Mouse (Mus musculus) heart, embryonic 14.5 days (tissue): ENCODE measurements around the gene Tmem102. TPM values are rescaled to one million over a fixed set of nuclear protein-coding genes. Genes with fewer than 3 reads are reported as not detected.

Source experiments
- ATAC-seq: fragments of 200-750 bp; cut with Nextera tagmentation; 2 replicates; pipeline ENCODE4 v1.8.0; 2017; ENCODE audit warnings: low read depth, moderate TSS enrichment; ENCODE audit not compliant: insufficient number of reproducible peaks, insufficient read depth, low FRiP score
- H3K27ac ChIP-seq, 2 experiments: fragments of 200-500 bp in 1 of 2; fragments of 300-500 bp in 1 of 2; sonication (generic) in 1 of 2; replicated peaks in 1 of 2; 2 replicates each; pipeline ENCODE4 v1.5.1; 2012 to 2014; ENCODE audit warnings: low read depth in 2 of 2, low read length in 2 of 2, control low read depth in 1 of 2, mild to moderate bottlenecking in 1 of 2, mixed read lengths in 1 of 2; ENCODE audit not compliant: control insufficient read depth in 1 of 2, insufficient read depth in 1 of 2
- H3K27me3 ChIP-seq: fragments of 300-500 bp; sonication (generic); 2 replicates; pipeline ENCODE4 v1.6.1; 2014; ENCODE audit warnings: mild to moderate bottlenecking, low read length, control low read depth; ENCODE audit not compliant: control insufficient read depth, insufficient read depth
- H3K36me3 ChIP-seq: fragments of 300-500 bp; sonication (generic); 2 replicates; pipeline ENCODE4 v1.6.1; 2014; ENCODE audit warnings: mild to moderate bottlenecking, control low read depth, low read length, mixed read lengths; ENCODE audit not compliant: control insufficient read depth, insufficient read depth
- H3K4me1 ChIP-seq, 2 experiments: fragments of 200-500 bp in 1 of 2; fragments of 300-500 bp in 1 of 2; sonication (generic) in 1 of 2; 2 replicates each; pipeline ENCODE4 v1.6.1; 2012 to 2014; ENCODE audit warnings: low read length in 2 of 2, control low read depth in 1 of 2, mixed read lengths in 1 of 2; ENCODE audit not compliant: control insufficient read depth in 2 of 2, insufficient read depth in 2 of 2
- H3K4me2 ChIP-seq: fragments of 300-500 bp; sonication (generic); 2 replicates; pipeline ENCODE4 v1.6.1; 2014; ENCODE audit warnings: mild to moderate bottlenecking, low read length
- H3K4me3 ChIP-seq, 2 experiments: fragments of 200-500 bp in 1 of 2; fragments of 300-500 bp in 1 of 2; sonication (generic) in 1 of 2; 2 replicates each; pipeline ENCODE4 v1.5.1; 2012 to 2014; ENCODE audit warnings: low read length in 2 of 2, mild to moderate bottlenecking in 2 of 2, control low read depth in 1 of 2, low read depth in 1 of 2, moderate library complexity in 1 of 2; ENCODE audit not compliant: control insufficient read depth in 1 of 2, insufficient read depth in 1 of 2
- H3K9ac ChIP-seq: fragments of 300-500 bp; sonication (generic); 2 replicates; pipeline ENCODE4 v1.6.1; 2014; ENCODE audit warnings: mild to moderate bottlenecking, low read length
- H3K9me3 ChIP-seq: fragments of 300-500 bp; sonication (generic); 2 replicates; pipeline ENCODE4 v1.6.1; 2016; ENCODE audit warnings: low read length, control low read depth; ENCODE audit not compliant: control insufficient read depth
- WGBS: fragments of 180-500 bp; shearing (Covaris S2); extraction: QIAGEN DNeasy Blood & Tissue Kit; methylation state at CpG from one replicate; pipeline ENCODE4 v1.1.7; 2014; 5-methylcytosine and 5-hydroxymethylcytosine counted together
- polyA plus RNA-seq: library from polyadenylated mRNA; unstranded; fragments of >200 nt; fragmentation: Nextera tagmentation; extraction: Ambion mirVana; gene quantifications from 2 replicates; pipeline ENCODE4 v1.2.1, GENCODE M21; 2014

Tmem102 gene
- polyA plus RNA-seq, 1 experiment from 2014 or later, result 1.8 TPM

GRCm38 (mm10) chr11:69787306-69787705, 18.1 kb downstream of the Tmem102 start:
- ATAC-seq, result no peak
- Histone ChIP-seq H3K9ac (no peak overlapping the region), H3K4me2 (no peak overlapping the region), H3K27ac (no peak overlapping the region), H3K9me3 (no peaks in the 10 kb centered on the region), H3K4me1 (peaks cover 7% of the 10 kb centered on the region in 2 experiments; a peak in 2 of 4 replicates), H3K27me3 (no peaks in the 10 kb centered on the region), H3K36me3 (no peaks in the 10 kb centered on the region), H3K4me3 (no peak overlapping the region)
- 86% methylated on average over 5 of the region's 5 CpGs for WGBS

- no peak; the same call in 1 of the 2 replicates for ATAC-seq
- peak overlapping the region; percentile 9 to 20; a peak in 3 of 4 replicates for H3K4me3 ChIP-seq
- H3K9ac ChIP-seq, result no peak overlapping the region
- 17% methylated on average over 15 of the region's 15 CpGs for WGBS
- no peaks in the 10 kb centered on the region for H3K36me3 ChIP-seq
- H3K4me1 ChIP-seq, result peaks cover 5 to 7% of the 10 kb centered on the region in 2 experiments; a peak in 2 of 4 replicates
- H3K27me3 ChIP-seq, result no peaks in the 10 kb centered on the region
- no peaks in the 10 kb centered on the region for H3K9me3 ChIP-seq
- no peak overlapping the region for H3K27ac ChIP-seq
- H3K4me2 ChIP-seq, result peak overlapping the region; percentile 54
Measured at GRCm38 (mm10) chr11:69784793-69785272, 20.6 kb downstream of the Tmem102 start.

GRCm38 (mm10) chr11:69781828-69782227, 23.6 kb downstream of the Tmem102 start:
- WGBS, result 36% methylated on average over 4 of the region's 4 CpGs
- Histone ChIP-seq H3K27ac (no peak overlapping the region), H3K4me2 (no peak overlapping the region), H3K9ac (no peak overlapping the region), H3K36me3 (peaks cover 6% of the 10 kb centered on the region), H3K4me1 (peaks cover 11 to 19% of the 10 kb centered on the region in 2 experiments), H3K9me3 (no peaks in the 10 kb centered on the region), H3K27me3 (no peaks in the 10 kb centered on the region), H3K4me3 (no peak overlapping the region)
- ATAC-seq, result no peak

- peaks cover 8 to 13% of the 10 kb centered on the region in 2 experiments for H3K4me1 ChIP-seq
- 0 out of 2 replicates have a peak overlapping the region, but pooled peaks have one; percentile 5 for H3K4me2 ChIP-seq
- no peak overlapping the region for H3K4me3 ChIP-seq
- WGBS, result 43% methylated on average over 7 of the region's 7 CpGs
- no peaks in the 10 kb centered on the region for H3K9me3 ChIP-seq
- no peak overlapping the region for H3K9ac ChIP-seq
- ATAC-seq, result no peak
- no peak overlapping the region for H3K27ac ChIP-seq
- H3K36me3 ChIP-seq, result peaks cover 20% of the 10 kb centered on the region
- H3K27me3 ChIP-seq, result no peaks in the 10 kb centered on the region
Measured at GRCm38 (mm10) chr11:69778985-69779384, 26.4 kb downstream of the Tmem102 start.

GRCm38 (mm10) chr11:69778258-69778982, 27.0 kb downstream of the Tmem102 start:
- H3K9me3 ChIP-seq, result no peaks in the 10 kb centered on the region
- H3K4me2 ChIP-seq, result peak overlapping the region; percentile 5; the same call in 1 of the 2 replicates
- no peak overlapping the region for H3K27ac ChIP-seq
- peaks cover 20% of the 10 kb centered on the region for H3K36me3 ChIP-seq
- no peaks in the 10 kb centered on the region for H3K27me3 ChIP-seq
- H3K4me1 ChIP-seq, result peaks cover 8 to 13% of the 10 kb centered on the region in 2 experiments
- ATAC-seq, result no peak
- H3K9ac ChIP-seq, result 0 out of 2 replicates have a peak overlapping the region, but pooled peaks have one; percentile 25
- no peak overlapping the region for H3K4me3 ChIP-seq
- 60% methylated on average over 23 of the region's 23 CpGs for WGBS

- 64% methylated on average over 25 of the region's 26 CpGs for WGBS
- Histone ChIP-seq H3K9me3 (no peaks in the 10 kb centered on the region), H3K27me3 (no peaks in the 10 kb centered on the region), H3K27ac (no peak overlapping the region), H3K36me3 (peaks cover 20% of the 10 kb centered on the region), H3K9ac (no peak overlapping the region), H3K4me3 (no peak overlapping the region), H3K4me2 (no peak overlapping the region), H3K4me1 (peaks cover 8 to 13% of the 10 kb centered on the region in 2 experiments)
- ATAC-seq, result no peak
Measured at GRCm38 (mm10) chr11:69777504-69778257, 27.7 kb downstream of the Tmem102 start.

GRCm38 (mm10) chr11:69776488-69776887, 28.9 kb downstream of the Tmem102 start:
- H3K4me3 ChIP-seq, result no peak overlapping the region
- no peaks in the 10 kb centered on the region for H3K9me3 ChIP-seq
- no peaks in the 10 kb centered on the region for H3K27me3 ChIP-seq
- H3K4me2 ChIP-seq, result no peak overlapping the region
- H3K4me1 ChIP-seq, result peaks cover 8 to 13% of the 10 kb centered on the region in 2 experiments
- H3K9ac ChIP-seq, result no peak overlapping the region
- 82% methylated on average over 20 of the region's 20 CpGs for WGBS
- no peak for ATAC-seq
- no peak overlapping the region for H3K27ac ChIP-seq
- peaks cover 20% of the 10 kb centered on the region for H3K36me3 ChIP-seq
